Mouse (Mus musculus) spleen, adult 18-20 months (tissue): Measurements from ENCODE around the gene Mrpl32.

ENCODE experiments used
- DNase-seq, 2 experiments: peaks; one replicate each; pipeline ENCODE4 v3.0.0; 2022; ENCODE audit warnings: mixed read lengths in 2 of 2

The Mrpl32 gene

GRCm38 (mm10) chr13:14612926-14613529 lies at the start of gene Mrpl32, which contains the start of gene Psma2:
Gene Mrpl32 (minus strand): TSS chr13:14613165.
Gene Psma2 (plus strand): TSS chr13:14613240.
- DNase-seq, result peak; percentile 94 to 97

- DNase-seq, result no peak
Observed at GRCm38 (mm10) chr13:14649301-14649700, 36.3 kb upstream of the Mrpl32 start.

- no peak for DNase-seq
Observed at GRCm38 (mm10) chr13:14639998-14640397, 27.0 kb upstream of the Mrpl32 start.

- peak; percentile 84 to 90 for DNase-seq
Observed at GRCm38 (mm10) chr13:14629726-14630641, 17.0 kb upstream of the Mrpl32 start, which contains the start of gene AW209491. Gene AW209491 (plus strand): TSS chr13:14630154.

GRCm38 (mm10) chr13:14618724-14619123 lies 5.8 kb upstream of the Mrpl32 start:
- peak; percentile 17 to 79 for DNase-seq

GRCm38 (mm10) chr13:14613553-14613952 lies 588 bp upstream of the Mrpl32 start:
- no peak for DNase-seq

GRCm38 (mm10) chr13:14612463-14612862 lies 502 bp downstream of the Mrpl32 start:
- no peak for DNase-seq

GRCm38 (mm10) chr13:14607616-14608015 lies 5.3 kb downstream of the Mrpl32 start:
- no peak for DNase-seq

GRCm38 (mm10) chr13:14602744-14603143 lies 10.2 kb downstream of the Mrpl32 start:
- no peak for DNase-seq

GRCm38 (mm10) chr13:14580392-14580791 lies 32.6 kb downstream of the Mrpl32 start:
- DNase-seq, result no peak

GRCm38 (mm10) chr13:14574128-14574527 lies 38.8 kb downstream of the Mrpl32 start:
- DNase-seq, result no peak

- DNase-seq, result no peak
Observed at GRCm38 (mm10) chr13:14561336-14561735, 51.6 kb downstream of the Mrpl32 start.
